Mouse (Mus musculus): ENCODE results near the gene Ier5.

Ier5 gene

GRCm38 (mm10) chr1:155099280-155099848, at the start of gene Ier5:
TSS of gene Ier5 (minus strand) at chr1:155099636.
- DNase-seq (ENCODE audit: low read depth, low spot score), result peak; percentile 97

- DNase-seq (ENCODE audit: low read depth, low spot score), result no peak
These were observed 47.8 kb upstream of the Ier5 start for GRCm38 (mm10) chr1:155147228-155147627.

GRCm38 (mm10) chr1:155146572-155146980, 47.1 kb upstream of the Ier5 start, which contains the start of gene Mr1:
TSS of gene Mr1 (minus strand) at chr1:155146814.
- no peak for DNase-seq (ENCODE audit: low read depth, low spot score)

GRCm38 (mm10) chr1:155145620-155146019, 46.2 kb upstream of the Ier5 start:
- no peak for DNase-seq (ENCODE audit: low read depth, low spot score)

GRCm38 (mm10) chr1:155140076-155140475, 40.6 kb upstream of the Ier5 start:
- DNase-seq (ENCODE audit: low read depth, low spot score), result peak; percentile 51

GRCm38 (mm10) chr1:155138795-155139194, 39.4 kb upstream of the Ier5 start:
- DNase-seq (ENCODE audit: low read depth, low spot score), result no peak

GRCm38 (mm10) chr1:155134866-155135265, 35.4 kb upstream of the Ier5 start:
- no peak for DNase-seq (ENCODE audit: low read depth, low spot score)

- no peak for DNase-seq (ENCODE audit: low read depth, low spot score)
These were observed 28.0 kb upstream of the Ier5 start for GRCm38 (mm10) chr1:155127429-155127934.

GRCm38 (mm10) chr1:155126716-155127115, 27.3 kb upstream of the Ier5 start:
- DNase-seq (ENCODE audit: low read depth, low spot score), result no peak

- no peak for DNase-seq (ENCODE audit: low read depth, low spot score)
These were observed 25.0 kb upstream of the Ier5 start for GRCm38 (mm10) chr1:155124397-155124796.

GRCm38 (mm10) chr1:155121977-155122939, 22.8 kb upstream of the Ier5 start:
- no peak for DNase-seq (ENCODE audit: low read depth, low spot score)

GRCm38 (mm10) chr1:155119719-155120118, 20.3 kb upstream of the Ier5 start:
- DNase-seq (ENCODE audit: low read depth, low spot score), result no peak

- DNase-seq (ENCODE audit: low read depth, low spot score), result no peak
These were observed 14.5 kb upstream of the Ier5 start for GRCm38 (mm10) chr1:155113946-155114345.

- no peak for DNase-seq (ENCODE audit: low read depth, low spot score)
These were observed 13.4 kb upstream of the Ier5 start for GRCm38 (mm10) chr1:155112875-155113274.

- no peak for DNase-seq (ENCODE audit: low read depth, low spot score)
These were observed 12.7 kb upstream of the Ier5 start for GRCm38 (mm10) chr1:155112118-155112517.

- no peak for DNase-seq (ENCODE audit: low read depth, low spot score)
These were observed 12.1 kb upstream of the Ier5 start for GRCm38 (mm10) chr1:155111491-155111890.

GRCm38 (mm10) chr1:155109387-155110350, 10.2 kb upstream of the Ier5 start:
- no peak for DNase-seq (ENCODE audit: low read depth, low spot score)

GRCm38 (mm10) chr1:155108412-155108811, 9.0 kb upstream of the Ier5 start:
- DNase-seq (ENCODE audit: low read depth, low spot score), result no peak

GRCm38 (mm10) chr1:155107843-155108242, 8.4 kb upstream of the Ier5 start:
- no peak for DNase-seq (ENCODE audit: low read depth, low spot score)

GRCm38 (mm10) chr1:155106310-155106709, 6.9 kb upstream of the Ier5 start:
- DNase-seq (ENCODE audit: low read depth, low spot score), result no peak

- no peak for DNase-seq (ENCODE audit: low read depth, low spot score)
These were observed 4.6 kb upstream of the Ier5 start for GRCm38 (mm10) chr1:155103991-155104390.

Measured in c-Kit-negative CD71-positive TER-119-positive erythroid progenitor cells, embryonic 14.5 days (primary cell).